Mouse (Mus musculus) spleen, adult 12 weeks (tissue): ENCODE results near the gene Upb1.
A peak's percentile ranks its signal among the peaks of the same experiment; 100 is the strongest.

Source experiments
- DNase-seq: peaks from one replicate; pipeline ENCODE4 v3.0.0; 2022; ENCODE audit warnings: low spot score

Gene Upb1

GRCm38 (mm10) chr10:75428049-75429003, 27.4 kb downstream of the Upb1 start:
- no peak for DNase-seq

- DNase-seq, result no peak
Measured at GRCm38 (mm10) chr10:75429004-75429380, 28.1 kb downstream of the Upb1 start.

DNA sequence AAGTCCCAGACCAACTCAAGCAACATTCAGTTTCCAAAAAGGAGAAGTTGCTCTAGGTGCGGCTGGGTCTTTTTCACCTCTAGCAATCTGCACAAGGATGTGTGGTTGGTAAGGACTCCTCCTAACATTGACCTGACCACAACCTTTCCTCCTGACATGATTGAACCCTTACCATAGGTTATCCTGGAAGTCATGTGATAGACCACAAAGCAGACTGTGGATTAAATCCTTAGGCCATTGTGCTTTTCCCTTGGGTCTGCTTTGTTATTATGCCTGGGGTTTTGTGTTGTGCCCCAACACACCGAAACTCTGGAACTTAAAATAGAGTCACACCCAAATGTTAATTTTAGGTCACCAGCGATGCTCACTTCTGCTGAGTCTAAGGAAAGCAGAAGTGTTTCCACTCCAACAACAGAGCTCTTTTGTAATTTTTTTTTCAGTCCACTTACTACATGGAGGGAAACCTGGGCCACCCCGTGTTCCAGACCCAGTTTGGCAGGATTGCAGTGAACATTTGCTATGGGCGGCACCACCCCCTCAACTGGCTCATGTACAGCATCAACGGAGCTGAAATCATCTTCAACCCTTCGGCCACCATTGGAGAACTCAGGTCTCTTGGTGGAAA, 28.7 kb downstream of the Upb1 start:
- DNase-seq, result peak; percentile 18

- no peak for DNase-seq
Measured at GRCm38 (mm10) chr10:75430147-75430537, 29.2 kb downstream of the Upb1 start.

- no peak for DNase-seq
Measured at GRCm38 (mm10) chr10:75430633-75431032, 29.7 kb downstream of the Upb1 start.

GRCm38 (mm10) chr10:75436604-75437217, 35.8 kb downstream of the Upb1 start:
- peak; percentile 68 for DNase-seq

DNA sequence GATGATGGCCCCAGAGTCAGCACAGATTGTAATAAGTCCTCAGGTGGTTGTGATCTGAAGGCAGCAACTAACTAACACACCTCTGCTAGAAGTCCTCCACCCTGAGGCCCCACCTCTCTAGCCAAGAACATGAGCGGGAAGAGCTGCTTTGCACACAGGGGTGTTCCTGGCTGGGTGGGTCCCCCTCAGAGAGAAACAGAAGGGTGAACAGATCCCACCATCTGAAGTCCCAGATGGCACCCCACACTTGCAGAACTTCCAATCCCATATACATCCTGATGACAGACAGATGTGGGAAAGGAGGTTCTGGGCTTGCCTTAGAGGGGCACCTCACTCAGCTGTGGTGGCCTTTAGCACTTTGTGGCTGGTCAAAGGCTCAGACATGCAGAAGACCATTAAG, 36.4 kb downstream of the Upb1 start:
- no peak for DNase-seq

- no peak for DNase-seq
Measured at GRCm38 (mm10) chr10:75438132-75438810, 37.4 kb downstream of the Upb1 start.

GRCm38 (mm10) chr10:75439211-75439811, 38.4 kb downstream of the Upb1 start:
- DNase-seq, result peak; percentile 18

DNA sequence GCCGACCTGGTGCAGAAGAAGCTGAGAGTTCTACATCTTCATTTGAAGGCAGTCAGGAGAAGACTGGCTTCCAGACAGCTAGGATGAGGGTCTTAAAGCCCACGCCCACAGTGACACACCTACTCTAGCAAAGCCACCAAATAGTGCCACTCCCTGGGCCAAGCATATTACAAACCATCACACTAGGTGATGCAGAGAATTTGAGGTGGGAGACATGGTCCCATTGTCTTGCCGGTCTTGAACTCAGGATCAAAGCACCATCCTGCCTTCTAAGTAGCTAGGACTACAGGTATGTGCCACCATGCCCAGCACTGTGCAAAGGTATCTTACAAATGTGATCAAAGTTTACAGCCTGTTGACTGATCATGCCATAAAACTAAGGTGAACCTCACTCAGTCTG, 39.8 kb downstream of the Upb1 start:
- no peak for DNase-seq

DNA sequence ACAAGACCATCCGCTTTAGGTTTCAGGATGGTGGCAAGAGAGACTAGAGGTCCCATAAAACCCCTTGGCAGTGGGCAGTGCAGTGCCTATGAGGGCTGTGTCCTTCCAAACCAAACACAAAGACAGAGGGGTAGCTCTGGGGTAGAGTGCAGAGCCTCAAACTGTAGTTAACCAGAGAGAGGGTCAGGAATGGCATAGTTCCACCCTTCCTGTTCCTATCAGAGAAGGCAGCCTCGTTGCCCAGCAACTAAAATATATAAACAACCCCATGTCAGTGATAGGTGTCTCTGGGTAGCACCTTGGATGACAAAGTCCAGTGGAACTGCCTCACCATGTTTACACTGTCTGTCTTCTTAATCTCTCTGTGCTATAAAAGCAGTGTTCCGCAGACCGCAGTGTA, 40.9 kb downstream of the Upb1 start:
- DNase-seq, result no peak

DNA sequence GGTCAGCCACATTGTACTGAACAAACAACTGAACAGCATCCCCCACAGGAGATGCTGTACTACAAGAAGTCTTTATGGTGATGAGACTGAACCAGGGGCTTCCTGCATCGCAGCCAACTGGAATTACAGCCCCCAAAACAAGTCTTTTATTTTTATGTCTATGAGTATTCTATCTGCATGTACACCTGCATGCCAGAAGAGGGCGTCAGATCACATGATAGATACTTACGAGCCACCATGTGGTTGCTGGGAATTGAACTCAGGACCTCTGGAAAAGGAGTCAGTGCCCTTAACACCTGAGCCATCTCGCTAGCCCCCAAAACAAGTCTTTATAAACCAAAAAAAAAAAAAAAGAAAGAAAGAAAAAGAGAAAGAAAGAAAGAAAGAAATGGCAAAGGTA, 42.1 kb downstream of the Upb1 start:
- no peak for DNase-seq

- no peak for DNase-seq
Measured at GRCm38 (mm10) chr10:75444111-75444826, 43.4 kb downstream of the Upb1 start.

DNA sequence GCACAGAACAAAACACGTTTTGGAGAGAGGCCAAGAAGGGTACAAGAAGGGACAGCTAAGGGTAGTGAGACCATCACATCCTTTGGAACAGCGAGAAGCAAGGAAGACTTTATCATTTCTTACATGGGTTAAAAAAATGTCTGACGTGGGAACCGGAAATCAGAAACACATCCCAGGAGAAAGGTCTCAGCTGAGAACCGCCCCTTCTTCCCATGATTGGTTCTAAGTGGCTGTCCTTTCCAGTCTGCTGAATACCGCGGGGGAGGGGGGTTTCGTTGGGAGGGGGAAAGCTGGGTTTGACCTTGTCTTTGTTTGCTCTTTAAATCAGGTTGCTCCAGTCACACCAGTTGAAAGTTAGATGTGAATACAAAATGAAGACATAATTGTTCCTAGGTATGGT, 44.1 kb downstream of the Upb1 start:
- no peak for DNase-seq

DNA sequence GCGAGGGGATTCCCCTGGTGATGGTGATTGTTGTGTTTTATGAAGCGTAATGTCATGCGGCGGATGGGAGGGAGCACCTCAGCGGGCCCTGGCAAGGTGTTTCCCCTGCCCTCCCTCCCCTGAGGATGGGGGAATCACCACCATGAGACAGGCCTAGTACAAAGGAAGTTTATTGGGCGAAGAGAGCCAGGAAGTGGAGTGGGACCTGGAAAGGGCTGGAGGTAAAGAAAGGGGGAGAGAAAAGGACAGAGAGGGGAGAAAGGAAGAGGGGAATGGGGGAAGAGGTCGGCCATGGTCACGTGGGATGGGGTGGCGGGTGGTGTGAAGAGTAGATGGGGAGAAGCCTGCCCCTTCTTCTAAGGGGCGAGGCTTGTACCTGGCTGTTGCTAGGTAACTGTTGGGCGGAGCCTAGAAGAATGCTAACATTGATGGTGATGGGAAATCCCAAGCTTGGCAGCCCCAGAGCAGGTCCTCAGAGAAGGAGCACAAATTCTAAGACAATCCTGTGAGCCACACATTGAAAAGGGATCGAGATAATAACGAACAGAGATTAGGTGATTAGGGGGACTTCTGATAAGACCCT, 45.7 kb downstream of the Upb1 start:
- DNase-seq, result peak; percentile 48

DNA sequence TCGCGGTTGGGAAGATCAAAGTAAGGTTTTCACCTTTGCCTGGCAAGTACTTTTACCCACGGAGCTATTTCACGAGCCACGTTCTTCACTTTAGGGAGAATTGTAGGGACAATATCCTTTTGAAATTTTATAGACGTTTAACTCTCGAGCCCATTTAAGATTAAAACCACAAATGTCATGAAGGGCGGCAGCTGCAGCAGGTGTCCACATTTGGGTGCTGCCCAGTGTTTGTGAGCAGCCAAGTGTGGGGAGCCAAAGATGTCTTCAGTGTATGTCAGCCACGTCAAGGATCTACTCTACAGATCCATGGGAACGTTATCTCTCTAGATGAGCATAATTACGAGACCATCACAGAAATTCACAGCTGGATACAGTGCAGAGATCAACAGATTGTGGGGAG, 46.6 kb downstream of the Upb1 start:
- no peak for DNase-seq

GRCm38 (mm10) chr10:75448806-75449420, 48.0 kb downstream of the Upb1 start:
- DNase-seq, result no peak

DNA sequence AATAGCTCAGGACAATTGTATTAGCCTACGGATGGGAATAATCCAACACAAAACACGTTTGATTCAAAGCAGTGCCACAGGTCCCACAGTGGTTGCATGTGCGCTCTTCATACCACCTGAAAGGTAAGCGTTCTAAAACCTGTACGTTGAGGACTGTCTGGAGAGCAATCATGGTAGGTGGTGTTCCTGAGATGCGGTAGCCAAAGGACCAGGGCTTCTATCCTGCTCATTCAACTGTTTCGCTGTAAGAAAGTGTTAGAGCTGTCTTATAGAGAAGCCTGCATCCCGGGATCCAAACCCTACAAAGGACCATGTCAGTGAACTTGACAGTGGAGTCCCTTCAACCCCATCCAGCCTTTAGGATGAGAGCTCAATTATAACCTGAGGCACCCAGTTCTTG, 49.4 kb downstream of the Upb1 start:
- no peak for DNase-seq

- DNase-seq, result no peak
Measured at GRCm38 (mm10) chr10:75451036-75451786, 50.3 kb downstream of the Upb1 start.
